Mouse (Mus musculus): ENCODE data around the gene Prmt3.

DNA sequence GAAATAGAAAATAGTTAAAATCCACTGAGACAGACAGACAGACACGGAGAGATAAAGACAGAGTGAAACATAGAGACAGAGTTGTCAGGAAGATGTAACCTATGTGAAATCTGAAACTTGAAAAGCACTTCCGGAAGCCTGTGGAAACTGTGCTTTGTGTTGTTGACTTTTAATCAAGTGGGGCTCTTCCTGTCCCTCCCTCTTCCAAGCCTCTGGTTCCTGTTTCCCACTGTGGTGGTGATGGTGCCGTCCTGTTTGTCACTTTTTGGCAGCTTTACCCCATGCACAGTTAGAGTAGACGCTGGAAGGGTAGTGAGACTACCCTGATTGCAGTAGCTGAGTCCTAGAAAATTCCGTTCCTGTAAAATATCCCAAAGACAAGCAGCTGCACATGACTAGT is 36.7 kb upstream of the Prmt3 start:
- no peak for TF ChIP-seq GATA1 (IDR thresholded peaks at IDR 0.05; ENCODE audit: low read length)
- no peak for TF ChIP-seq TAL1 (IDR thresholded peaks at IDR 0.05; ENCODE audit: low read length)
